Mouse (Mus musculus) right cerebral cortex, adult 2 months (tissue): ENCODE data around the gene Rps6kc1.

ENCODE experiments used
- DNase-seq, 2 experiments: peaks; one replicate each; pipeline ENCODE4 v3.0.0; 2021 to 2022; ENCODE audit warnings: low spot score in 2 of 2

Rps6kc1 gene

GRCm38 (mm10) chr1:190901082-190901481, 10.5 kb downstream of the Rps6kc1 start:
- no peak for DNase-seq

- DNase-seq: no peak
These were observed 12.5 kb downstream of the Rps6kc1 start for GRCm38 (mm10) chr1:190898899-190899575.

GRCm38 (mm10) chr1:190898186-190898585, 13.4 kb downstream of the Rps6kc1 start:
- DNase-seq: no peak

GRCm38 (mm10) chr1:190893559-190894167, 17.9 kb downstream of the Rps6kc1 start:
- no peak for DNase-seq

- no peak for DNase-seq
These were observed 22.9 kb downstream of the Rps6kc1 start for GRCm38 (mm10) chr1:190888646-190889045.

GRCm38 (mm10) chr1:190888031-190888430, 23.5 kb downstream of the Rps6kc1 start:
- DNase-seq: no peak

- no peak for DNase-seq
These were observed 25.6 kb downstream of the Rps6kc1 start for GRCm38 (mm10) chr1:190886014-190886413.

- DNase-seq: peak; percentile 36 to 67
These were observed 30.1 kb downstream of the Rps6kc1 start for GRCm38 (mm10) chr1:190881422-190881821.

GRCm38 (mm10) chr1:190880638-190881037, 30.9 kb downstream of the Rps6kc1 start:
- DNase-seq: no peak

- no peak for DNase-seq
These were observed 35.8 kb downstream of the Rps6kc1 start for GRCm38 (mm10) chr1:190875751-190876150.

GRCm38 (mm10) chr1:190875089-190875488, 36.5 kb downstream of the Rps6kc1 start:
- no peak for DNase-seq

GRCm38 (mm10) chr1:190871068-190871467, 40.5 kb downstream of the Rps6kc1 start:
- DNase-seq: no peak

GRCm38 (mm10) chr1:190869996-190870395, 41.6 kb downstream of the Rps6kc1 start:
- no peak for DNase-seq

- peak; percentile 31 to 40 for DNase-seq
These were observed 42.8 kb downstream of the Rps6kc1 start for GRCm38 (mm10) chr1:190868790-190869189.

- no peak for DNase-seq
These were observed 49.9 kb downstream of the Rps6kc1 start for GRCm38 (mm10) chr1:190861626-190862025.

- DNase-seq: no peak
These were observed 57.1 kb downstream of the Rps6kc1 start for GRCm38 (mm10) chr1:190854465-190854864.

GRCm38 (mm10) chr1:190849162-190849865, 62.3 kb downstream of the Rps6kc1 start:
- DNase-seq: no peak

- DNase-seq: no peak
These were observed 62.9 kb downstream of the Rps6kc1 start for GRCm38 (mm10) chr1:190848676-190849075.

GRCm38 (mm10) chr1:190846956-190847355, 64.6 kb downstream of the Rps6kc1 start:
- DNase-seq: no peak

GRCm38 (mm10) chr1:190846074-190846730, 65.4 kb downstream of the Rps6kc1 start:
- no peak for DNase-seq

- DNase-seq: no peak
These were observed 66.2 kb downstream of the Rps6kc1 start for GRCm38 (mm10) chr1:190845419-190845818.

GRCm38 (mm10) chr1:190844356-190844755, 67.2 kb downstream of the Rps6kc1 start:
- no peak for DNase-seq
